Mouse (Mus musculus): ENCODE results near the gene Olfr1018. TPM values are rescaled to one million over a fixed set of nuclear protein-coding genes. Genes with fewer than 3 reads are reported as not detected.

Gene Olfr1018
- polyA plus RNA-seq, 1 experiment from 2014 or later: not detected

Other genes starting within 250 kb of the Olfr1018 start
- not detected in 2 replicates for gene Olfr996, start 239.3 kb upstream of the Olfr1018 start, polyA plus RNA-seq (2014; fragmentation: Nextera tagmentation; extraction: Ambion mirVana)
- gene Olfr998, start 229.5 kb upstream of the Olfr1018 start, polyA plus RNA-seq (2014; fragmentation: Nextera tagmentation; extraction: Ambion mirVana): not detected in 2 replicates
- not detected in 2 replicates for gene Olfr1000, start 206.6 kb upstream of the Olfr1018 start, polyA plus RNA-seq (2014; fragmentation: Nextera tagmentation; extraction: Ambion mirVana)
- not detected in 2 replicates for gene Olfr1002, start 167.8 kb upstream of the Olfr1018 start, polyA plus RNA-seq (2014; fragmentation: Nextera tagmentation; extraction: Ambion mirVana)
- not detected in 2 replicates for gene Olfr154, start 154.0 kb upstream of the Olfr1018 start, polyA plus RNA-seq (2014; fragmentation: Nextera tagmentation; extraction: Ambion mirVana)
- gene Olfr1006, start 139.7 kb upstream of the Olfr1018 start, polyA plus RNA-seq (2014; fragmentation: Nextera tagmentation; extraction: Ambion mirVana): 0.11 TPM in 1 of 2 replicates, not detected in the other
- not detected in 2 replicates for gene Olfr1008, start 129.0 kb upstream of the Olfr1018 start, polyA plus RNA-seq (2014; fragmentation: Nextera tagmentation; extraction: Ambion mirVana)
- not detected in 2 replicates for gene Olfr1009, start 103.1 kb upstream of the Olfr1018 start, polyA plus RNA-seq (2014; fragmentation: Nextera tagmentation; extraction: Ambion mirVana)
- 0.18 TPM in 1 of 2 replicates, not detected in the other for gene Olfr1012, start 55.7 kb upstream of the Olfr1018 start, polyA plus RNA-seq (2014; fragmentation: Nextera tagmentation; extraction: Ambion mirVana)
- not detected in 2 replicates for gene Olfr1013, start 51.4 kb upstream of the Olfr1018 start, polyA plus RNA-seq (2014; fragmentation: Nextera tagmentation; extraction: Ambion mirVana)
- gene Olfr1014, start 45.8 kb upstream of the Olfr1018 start, polyA plus RNA-seq (2014; fragmentation: Nextera tagmentation; extraction: Ambion mirVana): 0.10 TPM in 1 of 2 replicates, not detected in the other
- 0.17 and 0.22 TPM in 2 replicates for gene Olfr1015, start 36.5 kb upstream of the Olfr1018 start, polyA plus RNA-seq (2014; fragmentation: Nextera tagmentation; extraction: Ambion mirVana)
- gene Olfr1016, start 15.9 kb upstream of the Olfr1018 start, polyA plus RNA-seq (2014; fragmentation: Nextera tagmentation; extraction: Ambion mirVana): 0.13 and 0.22 TPM in 2 replicates
- gene Olfr1019, start 27.0 kb downstream of the Olfr1018 start, polyA plus RNA-seq (2014; fragmentation: Nextera tagmentation; extraction: Ambion mirVana): not detected in 2 replicates
- gene Olfr1020, start 28.6 kb downstream of the Olfr1018 start, polyA plus RNA-seq (2014; fragmentation: Nextera tagmentation; extraction: Ambion mirVana): not detected in 2 replicates
- gene Olfr1022, start 50.1 kb downstream of the Olfr1018 start, polyA plus RNA-seq (2014; fragmentation: Nextera tagmentation; extraction: Ambion mirVana): not detected in 2 replicates
- not detected in 2 replicates for gene Olfr1023, start 67.2 kb downstream of the Olfr1018 start, polyA plus RNA-seq (2014; fragmentation: Nextera tagmentation; extraction: Ambion mirVana)
- gene Olfr1024, start 86.6 kb downstream of the Olfr1018 start, polyA plus RNA-seq (2014; fragmentation: Nextera tagmentation; extraction: Ambion mirVana): not detected in 2 replicates
- 0.14 and 0.50 TPM in 2 replicates for gene Olfr1025-ps1, start 96.7 kb downstream of the Olfr1018 start, polyA plus RNA-seq (2014; fragmentation: Nextera tagmentation; extraction: Ambion mirVana)
- 0.13 TPM in 1 of 2 replicates, not detected in the other for gene Olfr1026, start 103.1 kb downstream of the Olfr1018 start, polyA plus RNA-seq (2014; fragmentation: Nextera tagmentation; extraction: Ambion mirVana)
- gene Olfr1028, start 132.0 kb downstream of the Olfr1018 start, polyA plus RNA-seq (2014; fragmentation: Nextera tagmentation; extraction: Ambion mirVana): not detected in 2 replicates
- gene Olfr1029, start 155.4 kb downstream of the Olfr1018 start, polyA plus RNA-seq (2014; fragmentation: Nextera tagmentation; extraction: Ambion mirVana): not detected in 2 replicates
- gene Olfr1030, start 160.8 kb downstream of the Olfr1018 start, polyA plus RNA-seq (2014; fragmentation: Nextera tagmentation; extraction: Ambion mirVana): 0.07 TPM in 1 of 2 replicates, not detected in the other
- gene Olfr1031, start 171.8 kb downstream of the Olfr1018 start, polyA plus RNA-seq (2014; fragmentation: Nextera tagmentation; extraction: Ambion mirVana): 0.22 TPM in 1 of 2 replicates, not detected in the other
- not detected in 2 replicates for gene Olfr1032, start 187.1 kb downstream of the Olfr1018 start, polyA plus RNA-seq (2014; fragmentation: Nextera tagmentation; extraction: Ambion mirVana)
- gene Olfr1033, start 202.2 kb downstream of the Olfr1018 start, polyA plus RNA-seq (2014; fragmentation: Nextera tagmentation; extraction: Ambion mirVana): 1.6 and 2.2 TPM in 2 replicates
- 0.04 TPM in 2 replicates for gene Olfr1034, start 227.4 kb downstream of the Olfr1018 start, polyA plus RNA-seq (2014; fragmentation: Nextera tagmentation; extraction: Ambion mirVana)

All from embryonic facial prominence, embryonic 14.5 days (tissue).